Mouse (Mus musculus) retina, postnatal 7 days (tissue): ENCODE results near the gene Scd2.
"Not testable (repeated sequence)": the region's sequence is repeated elsewhere in the genome, so short reads cannot be mapped to it uniquely, and the experiment has no call there.

Experiments used
- DNase-seq: peaks from one replicate; pipeline ENCODE4 v3.0.0-alpha.2; 2012; ENCODE audit warnings: low read depth, low spot score

Scd2 gene

DNA sequence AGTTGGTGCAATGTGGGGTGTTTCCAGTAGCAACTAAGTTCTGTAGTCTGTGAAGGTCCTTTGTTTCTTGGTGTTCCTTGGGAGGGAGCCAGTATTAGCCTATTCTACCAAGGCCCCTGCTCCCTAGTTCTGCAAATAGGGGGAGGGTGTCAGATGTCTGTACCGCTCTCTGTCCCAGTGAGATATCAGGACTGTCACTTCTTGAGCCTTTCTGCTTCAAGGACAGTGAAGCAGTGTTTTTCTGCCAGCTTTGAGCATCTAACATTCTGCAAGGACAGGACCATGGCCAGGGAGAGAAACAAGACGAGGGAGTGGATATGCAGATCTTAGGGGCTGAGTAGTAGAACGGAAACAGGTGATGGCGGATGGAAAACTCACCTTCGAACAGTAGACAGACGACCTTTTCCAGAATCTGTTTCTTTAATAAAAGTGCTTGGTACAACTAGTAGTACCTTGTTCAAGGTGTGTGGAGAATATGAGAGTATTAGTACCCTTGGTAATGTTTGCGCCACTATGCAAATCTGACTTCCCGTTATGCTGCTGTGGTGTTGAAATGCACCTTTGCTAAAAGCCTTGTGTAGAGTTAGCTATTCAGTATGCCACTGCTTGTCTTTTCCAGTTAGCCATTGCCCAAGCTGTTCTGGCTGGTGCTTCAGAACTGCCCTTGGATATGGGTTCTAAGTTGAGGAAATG, 3.7 kb downstream of the Scd2 start:
- DNase-seq: no peak

DNA sequence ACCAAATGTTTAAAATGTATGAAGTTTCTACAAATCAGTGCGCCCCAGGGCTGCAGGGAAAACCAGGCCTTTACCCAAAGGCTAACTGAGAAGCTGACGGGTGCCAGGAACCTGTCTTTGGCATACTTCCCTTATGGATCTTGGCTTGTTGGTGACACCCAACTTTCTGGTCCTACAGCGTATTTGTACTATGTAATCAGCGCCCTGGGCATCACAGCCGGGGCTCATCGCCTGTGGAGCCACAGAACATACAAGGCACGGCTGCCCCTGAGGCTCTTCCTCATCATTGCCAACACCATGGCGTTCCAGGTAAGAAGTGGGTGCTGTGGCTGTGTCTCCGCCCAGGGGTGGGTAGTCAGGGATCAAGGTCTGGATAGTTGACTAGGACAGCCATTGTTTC, 4.4 kb downstream of the Scd2 start:
- no peak for DNase-seq

GRCm38 (mm10) chr19:44299078-44299477, 5.6 kb downstream of the Scd2 start:
- DNase-seq: no peak

DNA sequence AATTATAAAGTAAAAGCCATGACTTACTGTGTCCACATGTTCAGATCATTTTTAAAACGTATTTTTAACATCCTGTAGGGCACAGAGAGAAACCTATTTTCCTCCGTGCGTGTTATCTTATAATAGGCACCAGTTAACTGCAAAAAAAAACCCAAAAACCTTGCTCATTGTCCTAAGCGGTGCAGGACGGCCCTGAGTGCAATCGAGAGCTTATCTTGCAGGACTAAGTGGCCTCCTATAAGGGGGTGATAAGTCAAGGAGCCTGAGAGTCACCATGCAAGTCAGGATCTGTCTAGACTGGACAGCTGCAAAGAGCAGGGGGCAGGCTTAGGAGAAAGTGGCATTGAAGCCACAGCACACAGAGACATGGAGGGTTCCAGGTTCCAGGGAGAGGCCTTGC, 6.4 kb downstream of the Scd2 start:
- no peak for DNase-seq

- DNase-seq: no peak
Measured at GRCm38 (mm10) chr19:44300520-44300919, 7.0 kb downstream of the Scd2 start.

- no peak for DNase-seq
Measured at GRCm38 (mm10) chr19:44301176-44301575, 7.7 kb downstream of the Scd2 start.

GRCm38 (mm10) chr19:44301671-44302305, 8.3 kb downstream of the Scd2 start:
- no peak for DNase-seq

GRCm38 (mm10) chr19:44302901-44303300, 9.4 kb downstream of the Scd2 start:
- DNase-seq: no peak

GRCm38 (mm10) chr19:44303502-44303901, 10.0 kb downstream of the Scd2 start:
- no peak for DNase-seq

DNA sequence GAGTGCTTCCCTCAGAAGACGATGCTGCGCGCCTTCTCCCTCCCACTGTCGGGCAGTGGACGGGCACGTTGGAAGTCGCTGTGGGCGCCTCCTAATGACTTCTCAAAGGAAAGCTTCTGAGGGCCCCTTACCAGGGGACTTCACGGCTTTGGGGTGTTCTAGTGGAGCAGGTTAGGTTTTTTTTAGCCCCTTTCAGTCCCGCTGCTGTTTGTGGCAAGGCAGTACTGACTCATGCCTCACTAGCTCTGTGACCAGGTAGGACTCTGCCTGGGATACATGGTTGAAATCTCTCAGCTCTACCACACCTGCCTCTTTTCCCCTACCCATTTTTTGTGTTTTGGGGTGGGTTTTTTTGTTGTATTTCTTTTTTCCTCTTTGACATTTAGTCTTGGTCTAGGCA, 10.9 kb downstream of the Scd2 start:
- no peak for DNase-seq

DNA sequence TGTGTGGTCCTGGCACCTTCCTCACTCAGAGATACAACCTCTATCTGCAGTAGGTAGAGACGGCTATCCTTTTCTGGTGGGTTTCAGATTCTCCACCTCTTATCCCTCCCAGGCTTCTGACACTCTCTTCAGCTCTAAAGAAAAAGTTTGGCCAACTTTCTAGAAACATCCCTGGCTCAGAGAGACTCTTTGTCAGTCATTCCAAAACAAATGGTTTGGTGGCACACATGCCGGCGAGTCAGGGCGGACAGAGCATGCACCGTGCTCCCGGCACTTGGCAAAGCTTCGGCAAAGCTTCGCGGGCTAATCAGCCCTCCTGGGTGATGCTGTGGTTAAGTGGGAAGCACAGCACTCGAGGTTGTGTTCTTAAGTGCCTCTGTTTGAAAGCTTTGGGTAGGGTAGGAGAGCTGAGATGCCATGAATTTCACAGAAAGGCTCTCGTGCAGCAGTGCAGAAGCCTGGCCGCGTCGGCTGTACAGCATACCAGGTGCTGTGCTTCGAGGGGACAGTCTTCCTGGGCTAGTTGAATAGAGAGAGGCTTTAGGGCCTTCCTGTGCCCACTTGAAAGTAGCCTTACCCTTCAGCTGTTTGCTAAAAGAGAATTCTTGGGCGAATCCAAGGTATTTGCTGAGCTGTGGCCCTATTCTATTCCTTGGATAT, 11.5 kb downstream of the Scd2 start:
- DNase-seq: no peak

- no peak for DNase-seq
Measured at GRCm38 (mm10) chr19:44305701-44306100, 12.2 kb downstream of the Scd2 start.

GRCm38 (mm10) chr19:44306171-44306570, 12.7 kb downstream of the Scd2 start:
- no peak for DNase-seq

DNA sequence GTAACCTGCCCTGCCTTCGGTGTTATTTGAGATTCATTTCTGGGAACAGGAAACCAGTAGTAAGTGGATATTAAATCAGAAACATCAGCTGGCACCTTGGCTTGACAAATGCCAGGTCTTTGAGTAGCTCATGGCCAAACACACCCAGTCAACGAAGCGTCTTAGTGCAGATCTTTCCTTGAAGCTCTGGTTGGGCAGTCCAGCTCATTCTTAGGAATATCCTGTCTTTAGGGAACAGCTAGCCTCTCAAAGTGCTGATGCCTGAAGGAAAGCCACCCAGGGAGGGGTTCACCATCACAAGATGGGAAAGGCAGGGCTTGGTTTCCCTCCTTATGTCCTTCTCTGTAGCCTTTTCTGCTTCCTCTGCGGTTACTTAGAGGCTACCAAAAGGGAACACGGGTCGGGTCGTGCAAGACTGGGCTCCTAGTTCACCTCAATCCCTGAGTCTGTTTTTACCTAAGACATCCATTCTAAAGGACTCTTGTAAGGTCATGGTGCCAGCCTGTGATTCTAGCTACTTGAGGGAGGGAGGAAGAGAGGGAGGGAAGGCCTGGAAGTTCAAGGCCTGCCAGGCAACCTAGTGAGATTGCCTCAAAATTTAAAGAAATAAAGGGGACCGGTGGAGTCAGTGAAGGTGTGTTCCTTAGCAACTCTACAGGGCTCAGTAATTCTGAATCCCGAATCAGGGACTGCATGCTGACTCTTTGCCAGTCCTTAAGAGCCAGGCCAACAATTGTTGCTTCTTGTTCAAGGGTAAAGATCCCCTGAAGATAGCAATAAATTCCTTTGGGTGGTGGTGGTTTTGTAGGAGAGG, 13.8 kb downstream of the Scd2 start:
- DNase-seq: no peak

DNA sequence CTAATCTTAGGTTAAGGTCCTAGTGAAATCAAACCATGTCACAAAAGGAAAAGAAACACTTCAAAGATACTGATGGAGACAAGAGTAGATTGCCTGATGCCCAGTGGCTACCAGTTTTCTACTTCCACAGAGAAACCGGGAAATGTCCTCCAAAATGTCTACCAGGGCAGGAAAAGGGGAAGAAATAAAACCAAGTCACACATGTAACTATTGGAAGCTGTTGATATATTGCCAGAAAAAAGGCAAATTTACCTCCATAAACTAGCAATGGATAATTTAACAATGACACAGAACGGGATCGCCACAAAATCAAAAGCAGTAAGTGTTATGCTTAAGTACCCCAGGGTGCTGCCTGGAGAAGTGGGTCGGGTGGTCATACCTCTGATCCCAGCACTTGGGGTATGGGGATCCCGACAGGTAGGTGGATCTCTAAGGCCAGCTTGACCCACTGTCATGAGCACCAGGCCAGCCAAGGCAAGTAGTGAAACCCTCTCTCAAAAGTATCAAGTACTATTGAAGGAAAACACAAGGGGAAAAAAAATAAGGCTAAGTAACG, 14.5 kb downstream of the Scd2 start:
- DNase-seq: no peak

DNA sequence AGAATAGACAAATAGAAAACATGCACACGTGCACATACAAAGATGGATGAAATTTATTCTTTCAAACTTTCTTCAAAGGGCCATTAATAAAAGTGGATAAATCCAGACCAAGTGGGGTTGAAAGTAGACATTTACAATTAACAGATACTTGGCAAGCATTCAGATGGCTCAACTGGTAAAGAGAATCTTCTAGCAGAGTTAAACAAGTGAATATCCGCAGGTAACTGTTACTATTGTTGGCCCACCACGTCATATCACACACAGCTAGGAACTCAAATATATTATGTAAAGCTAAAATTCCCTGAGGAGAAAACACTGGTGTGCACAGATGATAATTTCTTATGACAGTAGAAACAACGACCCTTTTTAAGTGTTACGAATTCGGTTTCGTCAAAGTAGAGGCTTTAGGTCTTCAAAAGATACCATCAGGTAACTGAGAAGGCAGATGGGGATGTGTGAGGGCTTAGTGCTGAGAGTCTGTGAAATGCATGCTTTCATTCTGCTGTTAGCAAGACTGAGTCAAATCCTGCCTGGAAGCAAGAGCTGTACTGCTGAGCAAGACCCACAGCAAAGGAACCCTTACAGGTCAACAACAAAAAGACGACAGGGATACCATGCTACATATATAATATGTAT, 15.3 kb downstream of the Scd2 start:
- no peak for DNase-seq

DNA sequence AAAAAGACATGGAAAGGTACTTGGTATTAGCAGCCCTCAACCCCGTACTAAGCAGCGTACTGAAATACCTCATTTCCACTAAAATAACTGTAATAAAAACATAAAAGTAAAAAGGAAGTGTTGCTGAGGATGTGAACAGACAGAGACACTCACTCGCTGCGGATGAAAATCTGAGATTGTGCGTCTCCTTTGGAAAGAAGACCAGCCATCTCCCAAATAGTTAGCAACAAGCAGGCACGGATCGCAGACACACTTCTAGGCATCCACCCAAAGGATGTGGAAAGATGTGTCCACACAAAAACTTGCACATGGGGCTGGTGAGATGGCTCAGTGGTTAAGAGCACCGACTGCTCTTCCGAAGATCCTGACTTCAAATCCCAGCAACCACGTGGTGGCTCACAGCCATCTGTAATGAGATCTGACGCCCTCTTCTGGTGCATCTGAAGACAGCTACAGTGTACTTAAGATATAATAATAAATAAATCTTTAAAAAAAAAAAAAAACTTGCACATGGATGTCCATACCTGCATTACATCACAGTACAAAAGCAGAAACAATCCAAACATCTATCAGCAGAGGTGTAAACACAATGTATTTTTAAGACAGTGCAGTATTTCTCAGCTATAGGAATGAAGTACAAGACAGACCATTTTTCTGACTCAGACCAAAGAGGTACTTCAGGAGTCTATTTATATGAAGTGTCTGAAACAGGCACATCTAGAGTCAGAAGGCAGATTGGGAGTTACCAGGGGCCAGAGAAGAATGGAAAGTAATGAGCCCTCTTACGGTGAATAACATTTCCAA, 16.1 kb downstream of the Scd2 start:
- DNase-seq: no peak

- DNase-seq: not testable (repeated sequence)
Measured at GRCm38 (mm10) chr19:44310155-44310575, 16.7 kb downstream of the Scd2 start.

DNA sequence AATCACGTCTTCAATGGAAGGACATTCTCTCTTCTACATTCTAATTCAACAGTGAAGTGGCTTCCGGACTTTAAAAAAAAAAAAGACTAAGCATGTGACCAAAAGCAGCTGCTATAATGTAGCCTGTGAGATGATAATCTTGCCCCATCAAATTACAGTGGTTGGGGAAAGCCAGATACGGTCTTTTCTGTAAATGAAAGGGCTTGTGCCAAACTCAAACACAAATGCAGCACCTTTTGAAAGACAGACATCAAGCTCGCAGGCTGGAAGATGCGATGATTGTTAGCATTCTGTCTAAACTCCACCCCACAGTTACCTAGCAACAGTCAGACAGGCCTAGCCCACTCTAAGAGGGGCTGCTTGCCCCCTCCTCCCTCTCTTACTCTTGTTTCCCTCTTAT, 17.3 kb downstream of the Scd2 start:
- no peak for DNase-seq

- no peak for DNase-seq
Measured at GRCm38 (mm10) chr19:44311306-44312006, 18.0 kb downstream of the Scd2 start.
